Mouse (Mus musculus) brown adipose tissue, adult 24 weeks (tissue): ENCODE data around the gene Fzr1. TPM values are rescaled to one million over a fixed set of nuclear protein-coding genes. Genes with fewer than 3 reads are reported as not detected.

Source experiments
- H3K27ac ChIP-seq: fragments of 200-500 bp; replicated peaks from 2 replicates; pipeline ENCODE4 v1.5.1; 2012; ENCODE audit warnings: low read depth, mild to moderate bottlenecking, low read length
- H3K4me1 ChIP-seq: fragments of 200-500 bp; 2 replicates; pipeline ENCODE4 v1.6.1; 2012; ENCODE audit warnings: low read length, mixed read lengths; ENCODE audit not compliant: control insufficient read depth, insufficient read depth, insufficient read length
- H3K4me3 ChIP-seq: fragments of 200-500 bp; 2 replicates; pipeline ENCODE4 v1.5.1; 2012; ENCODE audit warnings: low read depth, mild to moderate bottlenecking, low read length, moderate library complexity; ENCODE audit not compliant: insufficient read depth
- polyA plus RNA-seq: library from polyadenylated mRNA; stranded (reverse); fragments of >200 nt; gene quantifications from 2 replicates; pipeline ENCODE4 v1.2.4, GENCODE M21; 2012; ENCODE audit not compliant: missing spikeins, insufficient read depth, insufficient read length

Gene Fzr1
- polyA plus RNA-seq, 1 experiment: 9.3 TPM

DNA sequence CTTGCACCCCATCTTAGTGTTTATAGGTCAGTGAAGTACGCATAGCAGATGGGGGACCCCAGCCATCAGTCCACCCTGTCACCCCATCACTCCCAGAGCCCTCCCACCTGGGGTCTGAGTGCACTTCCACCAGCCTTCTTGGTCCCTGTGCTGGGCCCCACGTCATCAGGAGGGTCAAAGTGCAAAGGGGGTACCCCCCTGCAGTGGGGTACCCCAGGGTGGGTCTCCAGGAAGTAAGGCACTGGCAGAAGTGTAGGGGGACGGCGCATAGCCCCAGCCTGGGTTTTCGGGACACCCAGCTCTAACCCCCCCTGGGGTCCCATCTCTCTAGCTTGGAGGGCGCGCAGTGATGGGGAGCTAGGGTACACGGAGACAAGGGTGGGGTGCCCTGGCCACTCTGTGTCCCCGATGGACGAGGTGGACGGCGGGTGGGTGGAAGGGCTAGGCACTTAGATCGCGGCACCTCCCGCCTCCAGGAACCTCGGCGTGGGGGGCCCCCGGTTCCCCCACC is 21.5 kb upstream of the Fzr1 start:
- Histone ChIP-seq H3K4me3 (no peak overlapping the region), H3K27ac (no peak overlapping the region), H3K4me1 (peaks cover 14% of the 10 kb centered on the region)

DNA sequence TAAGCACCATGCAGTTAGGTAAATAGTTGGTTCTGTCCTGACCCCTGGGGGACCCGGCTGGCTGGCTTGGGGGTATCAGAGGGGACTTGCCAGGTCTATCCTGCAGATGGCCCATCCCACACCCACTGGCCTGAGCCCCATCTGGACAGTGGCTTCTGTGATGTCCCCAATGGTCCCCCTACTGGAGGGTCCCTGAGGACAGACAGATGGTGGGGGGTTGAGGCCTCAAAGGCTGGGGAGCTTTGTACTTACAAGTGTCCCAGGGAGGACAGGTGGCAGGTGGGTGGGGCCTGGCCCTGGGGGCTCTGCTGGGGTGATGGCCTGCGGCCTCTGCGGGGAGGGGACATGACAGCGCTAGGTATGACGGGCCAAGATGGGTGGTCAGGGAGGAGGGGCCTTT is 21.0 kb upstream of the Fzr1 start:
- H3K4me1 ChIP-seq: peaks cover 14% of the 10 kb centered on the region
- no peak overlapping the region for H3K27ac ChIP-seq
- H3K4me3 ChIP-seq: no peak overlapping the region

DNA sequence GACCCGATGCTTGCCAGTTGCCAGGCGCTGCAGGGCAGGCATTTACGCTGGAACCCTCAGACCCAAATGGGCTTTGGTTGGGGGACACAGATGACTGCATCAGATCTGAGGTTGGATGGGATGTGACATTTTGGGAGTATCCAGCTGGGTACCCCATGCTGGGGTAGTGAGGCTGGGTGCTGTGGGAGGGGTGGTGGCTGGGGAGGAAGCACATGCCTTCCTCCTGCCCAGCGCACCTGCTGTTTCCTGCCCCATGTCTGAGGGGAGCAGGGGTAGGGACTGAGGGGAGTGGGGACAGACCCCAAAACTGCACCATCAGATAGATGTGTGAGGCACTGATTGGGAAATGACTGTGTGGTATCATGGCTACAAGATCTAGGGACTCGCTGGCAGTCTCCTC is 18.4 kb upstream of the Fzr1 start:
- H3K4me1 ChIP-seq: peaks cover 8% of the 10 kb centered on the region
- no peak overlapping the region for H3K27ac ChIP-seq
- H3K4me3 ChIP-seq: no peak overlapping the region

DNA sequence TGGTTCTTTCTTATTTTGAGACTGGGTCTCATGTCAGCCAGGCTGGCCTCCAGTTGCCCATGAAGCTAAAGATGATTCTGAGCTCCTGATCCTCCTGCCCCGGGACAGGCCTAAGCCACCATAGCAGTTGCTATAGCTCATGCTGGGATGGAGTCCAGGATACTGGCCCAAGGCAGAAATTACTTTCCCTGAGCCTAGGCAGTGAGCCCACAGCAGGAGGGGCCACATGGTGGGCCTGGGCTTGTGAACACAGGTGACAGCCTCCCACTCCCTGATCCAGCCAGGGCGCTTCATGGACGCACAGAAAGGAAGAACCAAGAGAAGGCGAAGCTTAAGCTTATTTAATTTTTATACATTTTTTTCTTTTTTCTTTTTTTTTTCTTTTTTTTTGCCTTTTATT is 17.5 kb upstream of the Fzr1 start:
- Histone ChIP-seq H3K27ac (no peak overlapping the region), H3K4me1 (peaks cover 2% of the 10 kb centered on the region; the same call in 1 of the 2 replicates), H3K4me3 (no peak overlapping the region)

DNA sequence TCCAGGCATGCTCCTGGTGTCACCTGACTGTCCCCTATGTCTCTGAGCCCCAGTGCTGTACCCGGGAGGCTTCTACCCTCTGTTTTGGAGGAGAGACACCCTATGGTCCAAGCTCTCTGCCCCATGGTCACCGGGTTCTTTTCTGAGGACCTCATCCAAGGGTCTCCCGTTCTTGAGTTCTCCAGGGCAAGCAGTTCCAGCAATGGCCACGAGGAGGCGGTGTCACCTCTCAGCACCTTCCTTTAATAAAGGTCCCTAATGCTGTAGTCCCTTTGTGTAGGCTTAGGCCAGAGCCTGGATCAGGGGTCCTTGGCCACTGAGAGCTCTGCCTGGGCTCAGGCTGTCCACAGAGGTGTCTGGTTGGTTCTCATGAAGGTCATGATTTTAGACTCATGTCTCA is 16.8 kb upstream of the Fzr1 start:
- peaks cover 6% of the 10 kb centered on the region; the same call in 1 of the 2 replicates for H3K4me1 ChIP-seq
- H3K4me3 ChIP-seq: no peak overlapping the region
- no peak overlapping the region for H3K27ac ChIP-seq

DNA sequence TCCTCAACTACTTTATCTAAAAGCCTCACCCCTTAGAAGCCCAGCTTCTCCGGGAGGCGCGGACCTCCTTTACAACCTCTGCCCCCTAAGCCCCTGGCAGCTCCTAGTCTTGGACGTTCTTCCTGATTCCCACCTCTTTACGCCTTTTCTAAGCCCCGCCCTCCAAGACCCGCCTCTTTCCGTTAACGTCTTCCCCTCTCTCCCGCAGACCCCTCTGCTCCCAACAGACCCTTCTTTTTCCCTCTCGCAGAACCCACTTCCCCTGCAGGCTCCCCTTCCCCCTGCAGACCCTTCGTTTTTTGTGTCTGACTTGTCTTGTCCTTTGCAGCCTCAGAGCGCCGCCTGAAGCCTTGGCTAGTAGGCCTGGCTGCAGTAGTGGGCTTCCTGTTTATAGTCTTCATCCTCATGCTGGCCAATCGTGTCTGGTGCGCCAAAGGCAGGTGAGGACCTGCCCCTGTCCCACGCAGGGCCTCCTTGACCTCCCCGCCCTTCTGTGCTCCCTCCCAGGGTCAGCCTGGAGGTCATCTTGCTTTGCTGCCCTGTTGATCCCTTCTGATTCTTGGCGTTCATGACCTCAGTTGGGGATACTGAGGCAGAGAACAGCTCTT is 15.2 kb upstream of the Fzr1 start:
- H3K27ac ChIP-seq: no peak overlapping the region

DNA sequence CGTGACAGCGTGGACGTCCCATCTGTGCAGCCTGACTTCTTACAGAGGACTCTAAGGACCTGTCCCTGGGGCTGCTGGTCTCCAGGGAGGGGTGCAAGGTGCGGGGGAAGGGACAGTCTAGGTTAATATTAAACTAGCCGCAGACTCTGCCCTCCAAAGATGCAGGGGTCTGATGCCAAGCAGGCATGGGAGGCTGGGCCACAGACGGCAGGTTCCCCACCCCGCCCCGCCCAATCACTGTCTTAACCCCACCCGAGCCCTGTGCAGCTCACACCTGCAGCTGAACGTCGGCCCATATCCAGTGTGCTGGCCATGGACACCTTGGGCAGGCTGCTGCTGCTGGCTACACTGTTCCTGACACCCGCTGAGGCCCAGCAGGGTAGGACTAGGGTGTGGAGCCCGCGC is 14.5 kb upstream of the Fzr1 start, which contains the start of gene Smim24:
Smim24 (plus strand) TSS at position 271 of the 405 bp plus-strand sequence.
- Histone ChIP-seq H3K27ac (no peak within 1 kb of the TSS), H3K4me1 (peaks cover 12% of the 10 kb centered on the region), H3K4me3 (peak within 1 kb of the TSS; percentile 49)

More for the DNA sequence above, 15.2 kb upstream of the Fzr1 start:
- H3K4me1 ChIP-seq: peaks cover 12% of the 10 kb centered on the region
- H3K4me3 ChIP-seq: peak overlapping the region; percentile 49

DNA sequence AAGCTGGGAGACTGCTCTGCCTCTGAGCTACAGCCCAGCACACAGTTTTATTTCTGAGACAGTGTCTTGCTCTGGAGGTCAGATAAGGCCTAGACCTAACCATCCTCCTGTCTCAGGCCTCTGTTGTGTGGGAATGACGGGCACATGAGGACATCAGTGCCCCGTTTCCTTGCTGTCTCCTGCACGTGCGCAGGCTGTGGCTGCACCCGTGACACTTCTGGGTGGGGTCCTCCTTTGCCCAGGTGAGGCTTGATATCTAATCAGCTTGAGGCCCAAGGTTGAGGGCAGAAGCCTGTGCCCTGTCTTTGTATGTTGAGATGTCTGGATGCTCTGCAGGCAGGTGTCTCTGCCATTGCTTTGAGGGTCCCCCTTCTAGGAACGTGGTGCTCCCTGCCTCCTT is 14.0 kb upstream of the Fzr1 start:
- no peak overlapping the region for H3K27ac ChIP-seq
- H3K4me3 ChIP-seq: no peak overlapping the region
- peaks cover 12% of the 10 kb centered on the region for H3K4me1 ChIP-seq

DNA sequence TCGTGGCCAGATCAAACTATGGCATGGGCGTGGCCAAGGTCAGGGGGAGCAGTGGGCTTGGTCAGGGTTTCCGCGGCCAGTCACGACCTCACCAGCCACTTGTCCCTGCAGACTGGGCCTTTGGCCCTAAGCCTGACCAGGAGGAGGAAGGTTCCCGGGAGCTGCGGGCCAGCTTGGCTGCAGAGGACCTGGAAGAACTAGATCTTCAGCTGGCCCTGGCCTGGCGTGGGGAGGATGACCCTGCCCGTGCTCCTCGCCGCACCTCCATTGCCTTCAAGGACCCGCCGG is 12.3 kb upstream of the Fzr1 start:
- no peak overlapping the region for H3K27ac ChIP-seq
- no peak overlapping the region for H3K4me3 ChIP-seq
- H3K4me1 ChIP-seq: peaks cover 12% of the 10 kb centered on the region

DNA sequence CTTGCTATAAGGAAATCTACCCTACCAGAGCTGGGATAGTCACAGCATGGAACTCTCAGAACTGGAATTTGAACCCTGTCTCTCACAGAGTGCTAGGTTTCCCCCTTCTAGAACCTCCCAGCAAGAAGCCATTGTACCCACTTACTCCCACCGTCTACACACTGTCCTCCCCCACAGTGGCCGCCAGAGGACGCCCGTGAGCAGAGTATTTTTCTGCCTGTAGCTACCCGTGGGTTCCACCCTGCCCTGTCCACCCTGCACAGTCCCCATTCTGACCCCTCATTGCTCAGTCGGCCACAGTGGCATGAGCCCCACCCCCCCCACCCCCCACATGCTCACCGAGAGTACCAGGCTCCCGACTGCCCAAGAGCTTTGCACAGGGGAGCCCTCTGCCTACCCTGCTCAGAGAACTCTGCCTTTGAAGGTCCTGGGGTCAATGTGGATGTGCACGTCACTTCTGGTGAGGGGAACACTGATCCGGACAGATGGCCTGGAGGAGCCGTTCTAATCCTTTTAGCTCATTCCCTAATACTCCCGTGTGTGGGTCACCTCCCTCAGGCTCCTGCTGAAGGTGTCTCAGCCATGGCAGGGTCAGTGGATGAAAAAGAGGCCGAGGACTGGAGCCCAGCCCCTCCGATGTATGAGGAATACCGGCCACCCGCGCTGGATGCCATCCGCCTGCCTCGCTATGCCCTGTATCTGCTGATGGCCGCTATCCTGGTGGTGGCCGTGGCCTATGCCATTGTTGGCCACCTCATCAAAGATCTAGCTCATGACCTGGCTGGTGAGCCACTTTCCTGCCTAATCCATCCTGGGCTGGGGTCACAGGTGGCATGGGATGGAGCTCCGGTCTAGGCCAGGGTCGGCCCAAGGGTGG is 11.7 kb upstream of the Fzr1 start:
- Histone ChIP-seq H3K4me1 (peaks cover 18% of the 10 kb centered on the region), H3K27ac (no peak overlapping the region), H3K4me3 (no peak overlapping the region)

DNA sequence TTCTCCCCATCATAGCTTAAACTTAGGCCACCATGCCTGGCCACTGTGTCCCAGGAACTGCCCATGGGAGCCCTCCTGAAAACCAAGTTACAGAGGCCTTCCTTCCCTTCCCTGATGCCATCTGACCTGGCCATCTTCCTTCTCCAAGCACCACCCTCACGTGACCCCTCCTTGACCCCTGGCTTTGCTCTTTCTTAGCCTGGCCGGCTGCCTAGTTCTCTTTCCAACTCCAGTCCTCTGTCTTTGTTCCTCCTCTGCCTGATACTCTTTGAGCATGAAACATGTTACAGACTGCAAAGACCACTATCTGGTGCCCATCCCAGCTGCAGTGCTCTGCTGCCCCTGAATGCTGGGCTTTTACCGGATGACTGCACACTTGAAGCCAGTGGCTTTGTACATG is 11.1 kb upstream of the Fzr1 start:
- Histone ChIP-seq H3K4me1 (peaks cover 21% of the 10 kb centered on the region), H3K27ac (no peak overlapping the region), H3K4me3 (no peak overlapping the region)

DNA sequence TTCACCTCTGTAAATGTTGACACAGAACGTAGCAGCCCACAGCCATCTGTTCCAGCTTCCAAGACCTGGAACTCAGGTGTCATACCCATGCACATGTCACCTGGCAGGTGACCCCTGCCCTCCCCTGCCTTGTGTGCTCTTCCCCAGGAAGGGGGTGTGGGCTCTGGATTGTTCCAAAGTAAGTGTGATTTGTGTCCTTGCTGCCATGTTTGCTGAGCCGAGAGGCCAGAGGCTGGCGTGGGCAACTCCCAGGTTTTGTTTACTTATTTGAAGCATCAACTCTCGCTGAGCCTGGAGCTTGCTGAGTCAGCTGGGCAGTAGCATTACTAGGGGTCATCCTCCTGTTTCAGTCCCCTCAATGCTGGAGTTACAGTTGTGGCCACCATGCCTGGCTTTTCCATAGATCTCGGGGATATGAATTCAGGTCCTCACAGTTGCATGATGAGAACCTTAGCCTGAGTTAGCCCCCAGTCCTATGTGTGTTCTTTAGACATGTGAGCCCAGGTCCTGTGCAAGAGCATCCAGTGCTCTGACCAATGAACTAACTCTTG is 10.3 kb upstream of the Fzr1 start, which contains the start of gene Gm48552:
Gm48552 (plus strand) TSS at position 501 of the 551 bp plus-strand sequence.
- H3K27ac ChIP-seq: no peak within 1 kb of the TSS
- no peak within 1 kb of the TSS for H3K4me3 ChIP-seq
- peaks cover 19% of the 10 kb centered on the region for H3K4me1 ChIP-seq

DNA sequence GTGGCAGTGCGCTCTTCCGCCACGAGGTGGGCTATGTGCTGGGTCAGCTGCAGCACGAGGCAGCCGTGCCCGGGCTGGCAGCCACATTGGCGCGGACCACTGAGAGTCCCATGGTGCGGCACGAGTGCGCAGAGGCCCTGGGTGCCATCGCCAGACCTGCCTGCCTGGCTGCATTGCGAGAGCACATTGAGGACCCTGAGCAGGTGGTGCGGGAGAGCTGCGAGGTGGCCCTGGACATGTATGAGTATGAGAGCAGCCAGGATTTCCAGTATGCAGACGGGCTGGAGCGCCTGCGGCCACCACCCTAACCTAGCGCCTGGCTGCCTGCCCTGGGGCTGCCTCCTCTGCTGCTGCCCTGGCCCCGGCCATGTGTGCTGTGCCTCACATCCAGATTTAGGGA is 9.4 kb upstream of the Fzr1 start:
- Histone ChIP-seq H3K4me1 (peaks cover 19% of the 10 kb centered on the region), H3K27ac (no peak overlapping the region), H3K4me3 (no peak overlapping the region)

DNA sequence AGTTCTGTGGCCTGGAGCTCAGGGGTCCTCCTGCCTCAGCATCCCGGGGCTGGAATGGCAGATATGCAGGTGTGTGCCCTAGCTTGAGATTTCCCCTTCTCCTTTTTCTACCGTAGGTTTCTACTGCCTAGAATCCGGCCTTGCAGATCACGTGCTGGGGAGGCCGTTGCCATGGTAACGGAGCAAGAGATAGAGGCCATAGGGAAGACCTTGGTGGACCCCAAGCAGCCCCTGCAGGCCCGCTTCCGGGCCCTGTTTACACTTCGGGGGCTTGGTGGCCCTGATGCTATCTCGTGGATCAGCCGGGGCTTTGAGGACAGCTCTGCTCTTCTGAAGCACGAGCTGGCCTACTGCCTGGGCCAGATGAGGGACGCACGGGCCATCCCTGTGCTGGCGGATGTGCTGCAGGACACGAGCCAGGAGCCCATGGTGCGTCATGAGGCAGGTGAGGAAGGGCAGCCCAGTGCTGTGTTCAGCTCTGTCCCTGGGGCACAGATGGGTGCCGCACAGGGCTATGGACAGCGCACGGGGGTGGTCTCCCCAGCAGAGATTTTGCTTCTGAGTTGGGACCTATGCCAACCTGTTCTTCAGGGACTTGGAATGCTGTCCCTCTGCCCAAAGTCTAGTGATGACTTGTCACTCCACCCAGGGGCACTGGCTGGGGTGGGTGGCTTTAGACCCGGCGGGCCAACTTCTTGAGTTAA is 7.4 kb upstream of the Fzr1 start:
- H3K4me3 ChIP-seq: peak overlapping the region; percentile 73; the same call in 1 of the 2 replicates

DNA sequence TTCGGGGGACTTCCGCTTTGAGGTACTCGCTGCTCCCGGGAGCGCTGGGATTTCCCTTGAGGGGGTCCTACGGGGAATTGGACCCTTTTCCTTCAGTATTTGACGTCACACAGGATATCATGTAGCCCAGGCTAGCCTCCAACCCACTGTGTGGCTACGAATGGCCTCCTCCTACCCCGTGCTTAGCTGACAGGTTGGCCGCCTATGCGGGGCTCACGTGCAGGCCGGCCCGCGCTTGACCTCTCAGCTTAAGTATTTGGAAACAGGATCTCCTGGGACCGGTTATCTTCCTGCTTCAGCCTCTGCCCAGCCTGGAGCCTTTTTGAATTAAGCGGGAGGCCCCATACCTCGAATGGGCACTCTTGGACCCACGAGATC is 6.3 kb upstream of the Fzr1 start:
- Histone ChIP-seq H3K27ac (peak overlapping the region; percentile 58), H3K4me1 (peaks cover 12% of the 10 kb centered on the region), H3K4me3 (peak overlapping the region; percentile 73)

More for the DNA sequence above, 7.4 kb upstream of the Fzr1 start:
- no peak overlapping the region for H3K27ac ChIP-seq
- peaks cover 19% of the 10 kb centered on the region for H3K4me1 ChIP-seq
